Mouse (Mus musculus): Measurements from ENCODE around the gene Tapt1.

Gene Tapt1

DNA sequence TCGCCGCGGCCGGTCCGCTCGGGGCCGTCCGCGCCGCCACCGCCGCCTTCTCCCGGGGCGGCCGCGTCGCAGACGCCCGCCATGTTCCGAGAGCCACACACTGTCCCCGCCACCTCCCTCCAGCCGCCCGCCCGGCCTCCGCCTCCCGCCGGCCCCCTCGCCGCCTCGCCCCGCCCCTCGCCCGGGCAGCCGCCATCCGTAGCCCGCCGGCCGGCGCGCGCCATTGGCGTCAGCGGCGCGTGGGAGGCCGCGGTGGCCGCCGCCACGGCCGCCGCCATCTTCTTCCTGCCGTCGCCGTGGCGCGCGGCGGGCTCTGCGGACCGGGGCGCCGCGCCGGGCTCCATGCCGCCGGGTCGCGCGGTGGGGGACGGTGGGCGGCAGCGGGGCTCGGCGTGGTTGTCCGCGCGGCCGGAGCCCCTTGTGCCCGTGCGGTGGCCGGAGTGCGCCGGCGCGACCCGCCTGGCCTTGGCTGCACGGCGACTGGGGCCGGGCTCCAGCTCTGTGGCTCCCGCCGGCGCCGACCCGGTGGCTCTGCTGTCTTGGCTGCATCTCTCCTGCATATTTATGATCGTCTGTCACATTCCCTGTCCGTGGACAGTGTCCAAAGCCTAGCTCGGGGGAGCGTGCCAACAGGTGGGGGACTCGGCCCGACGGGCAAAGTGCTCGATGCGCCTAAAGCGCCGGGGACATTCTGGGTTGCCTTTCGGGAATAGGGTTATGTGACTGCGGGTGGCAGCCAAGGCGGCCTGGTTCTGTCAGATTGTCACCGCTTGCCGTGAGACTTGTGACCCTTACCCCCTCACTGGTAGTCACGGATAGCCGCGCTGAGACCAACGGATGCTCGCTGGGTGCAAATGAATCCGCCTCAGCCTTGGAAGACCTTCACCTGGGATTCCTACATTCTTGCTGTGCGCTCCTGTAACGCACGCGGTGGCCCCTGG is at the start of gene Tapt1:
Gene Tapt1, minus strand, starts transcription at position 106 of the 941 bp plus-strand sequence.
- DNase-seq (ENCODE audit: low read depth, low spot score) = peak; percentile 91

DNA sequence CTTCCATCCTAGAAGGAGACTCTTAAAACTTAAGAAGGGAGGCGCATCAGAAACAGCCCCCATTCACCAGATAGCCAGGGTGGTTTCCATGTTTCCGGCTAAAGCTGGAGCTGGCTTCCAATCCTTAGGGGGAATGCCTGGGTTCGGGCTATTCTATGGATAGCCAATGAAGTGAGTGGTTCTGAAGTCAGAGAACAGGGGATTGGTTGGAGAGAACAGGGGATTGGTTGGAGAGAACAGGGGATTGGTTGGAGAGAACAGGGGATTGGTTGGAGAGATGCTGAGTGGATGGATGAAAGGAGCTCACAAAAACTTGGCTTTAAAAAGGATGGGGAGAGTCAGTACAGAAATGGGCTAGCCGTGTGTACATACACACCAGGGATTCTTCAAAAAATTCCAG is 45.1 kb upstream of the Tapt1 start:
- no peak for DNase-seq (ENCODE audit: low read depth, low spot score)

DNA sequence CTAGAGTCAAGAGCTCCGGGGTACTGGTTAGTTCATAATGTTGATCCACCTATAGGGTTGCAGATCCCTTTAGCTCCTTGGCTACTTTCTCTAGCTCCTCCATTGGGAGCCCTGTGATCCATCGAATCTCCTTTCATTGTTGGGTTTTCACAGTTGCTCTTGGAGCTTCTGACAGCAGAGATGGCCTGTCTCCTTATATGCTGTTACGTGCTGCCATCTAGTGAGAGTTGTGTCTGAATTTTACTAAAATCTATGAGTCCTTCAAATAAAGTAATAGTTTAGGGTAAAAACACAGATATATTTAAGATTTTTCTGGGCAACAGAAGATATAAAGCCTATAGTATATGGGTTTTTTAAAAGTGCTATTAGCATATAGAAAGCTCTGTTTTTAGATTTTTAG is 42.1 kb upstream of the Tapt1 start:
- DNase-seq (ENCODE audit: low read depth, low spot score) = peak; percentile 60

- DNase-seq (ENCODE audit: low read depth, low spot score) = no peak
Measured at GRCm38 (mm10) chr5:44261691-44262090, 35.3 kb upstream of the Tapt1 start.

- DNase-seq (ENCODE audit: low read depth, low spot score) = no peak
Measured at GRCm38 (mm10) chr5:44261172-44261571, 34.7 kb upstream of the Tapt1 start.

GRCm38 (mm10) chr5:44259678-44260077 is 33.3 kb upstream of the Tapt1 start:
- no peak for DNase-seq (ENCODE audit: low read depth, low spot score)

DNA sequence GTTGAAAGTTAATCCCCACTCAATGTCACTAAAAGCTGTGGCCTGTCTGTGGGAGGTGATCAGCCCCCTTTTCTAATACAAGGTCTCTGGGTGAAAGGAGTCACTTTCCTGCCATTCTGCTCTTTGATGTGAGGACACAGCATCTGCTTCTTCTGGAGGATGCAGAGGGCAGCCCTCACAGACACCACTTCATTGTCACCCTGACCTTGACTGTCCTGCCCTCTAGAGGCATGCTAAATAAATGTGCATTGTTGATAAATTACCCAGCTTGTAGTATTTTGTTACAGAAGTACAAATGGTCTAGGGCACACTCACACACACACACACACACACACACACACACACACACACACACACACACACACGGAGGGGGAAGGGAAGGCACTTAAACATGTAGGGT is 31.7 kb upstream of the Tapt1 start:
- DNase-seq (ENCODE audit: low read depth, low spot score) = peak; percentile 68

DNA sequence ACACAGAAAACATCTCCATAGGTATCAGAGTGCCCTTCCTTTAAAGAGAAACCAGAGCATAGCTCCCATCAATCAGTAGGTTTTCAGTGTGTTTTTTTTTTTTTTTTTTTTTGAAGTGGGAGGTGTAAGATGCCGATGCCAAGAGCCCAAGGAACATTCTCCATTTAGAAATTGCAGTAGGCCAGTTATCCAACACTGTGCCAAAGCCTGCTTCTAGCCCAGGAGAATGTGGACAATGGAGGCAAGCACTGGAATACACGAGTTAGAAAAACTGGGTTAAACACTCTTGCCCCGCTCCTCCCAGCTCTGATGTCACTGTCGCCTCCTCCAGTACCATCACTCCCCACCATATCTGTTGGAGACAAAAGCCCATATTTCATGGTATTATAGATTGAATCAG is 31.0 kb upstream of the Tapt1 start:
- DNase-seq (ENCODE audit: low read depth, low spot score) = no peak

DNA sequence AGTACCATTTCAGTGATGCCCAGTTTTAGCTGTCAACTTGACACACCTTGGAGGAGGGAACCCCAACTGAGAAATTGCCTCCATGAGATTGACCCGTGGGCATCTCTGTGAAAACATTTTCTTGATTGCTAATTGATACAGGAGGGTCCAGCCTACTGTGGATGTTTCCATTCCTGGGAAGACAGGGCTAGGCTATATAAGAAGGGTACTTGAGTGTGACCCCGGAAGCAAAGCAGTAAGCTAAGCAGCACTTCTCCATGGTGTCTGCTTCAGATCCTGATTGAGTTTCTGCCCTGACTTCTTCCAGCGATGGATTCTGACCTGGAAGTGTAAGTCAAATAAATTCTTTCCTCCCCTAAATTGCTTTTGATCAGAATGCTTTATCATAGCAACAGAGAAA is 30.1 kb upstream of the Tapt1 start:
- DNase-seq (ENCODE audit: low read depth, low spot score) = no peak

- no peak for DNase-seq (ENCODE audit: low read depth, low spot score)
Measured at GRCm38 (mm10) chr5:44255756-44256398, 29.5 kb upstream of the Tapt1 start.

DNA sequence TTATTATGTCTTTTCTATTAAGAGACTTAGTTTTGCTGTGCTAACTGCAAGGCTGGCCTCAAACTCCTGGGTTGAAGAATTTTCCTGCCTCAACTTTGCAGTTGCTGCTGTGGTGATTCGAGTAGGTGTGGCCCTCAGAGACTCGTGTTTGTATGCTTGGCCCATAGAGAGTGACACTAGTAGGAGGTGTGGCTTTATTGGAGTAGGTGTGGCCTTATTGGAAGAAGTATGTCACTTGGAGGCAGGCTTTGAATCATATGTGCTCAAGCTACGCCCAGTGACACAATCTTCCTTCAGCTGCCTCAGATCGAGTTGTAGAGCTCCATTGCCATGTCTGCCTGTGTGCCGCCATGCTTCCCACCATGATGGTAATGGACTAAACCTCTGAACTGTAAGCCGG is 27.0 kb upstream of the Tapt1 start:
- DNase-seq (ENCODE audit: low read depth, low spot score) = no peak

DNA sequence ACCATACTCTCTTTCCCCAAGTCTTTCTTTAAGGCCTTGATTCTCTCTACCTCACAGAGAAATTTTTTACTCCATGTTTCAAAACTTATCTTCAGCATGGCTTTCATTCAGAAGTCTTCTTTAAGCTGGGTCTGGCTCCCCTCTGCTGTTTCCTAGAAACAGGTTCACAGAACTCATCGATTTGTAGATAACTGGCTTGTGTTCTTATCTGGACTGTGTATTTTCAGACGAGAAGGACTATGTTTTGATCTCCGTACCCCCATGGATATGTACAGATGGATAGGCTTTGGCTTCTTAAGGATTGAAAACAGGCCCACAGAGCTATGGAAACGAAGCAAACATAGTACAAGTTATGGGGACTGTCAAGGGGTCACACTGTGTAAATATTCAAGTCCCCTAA is 26.0 kb upstream of the Tapt1 start:
- no peak for DNase-seq (ENCODE audit: low read depth, low spot score)

DNA sequence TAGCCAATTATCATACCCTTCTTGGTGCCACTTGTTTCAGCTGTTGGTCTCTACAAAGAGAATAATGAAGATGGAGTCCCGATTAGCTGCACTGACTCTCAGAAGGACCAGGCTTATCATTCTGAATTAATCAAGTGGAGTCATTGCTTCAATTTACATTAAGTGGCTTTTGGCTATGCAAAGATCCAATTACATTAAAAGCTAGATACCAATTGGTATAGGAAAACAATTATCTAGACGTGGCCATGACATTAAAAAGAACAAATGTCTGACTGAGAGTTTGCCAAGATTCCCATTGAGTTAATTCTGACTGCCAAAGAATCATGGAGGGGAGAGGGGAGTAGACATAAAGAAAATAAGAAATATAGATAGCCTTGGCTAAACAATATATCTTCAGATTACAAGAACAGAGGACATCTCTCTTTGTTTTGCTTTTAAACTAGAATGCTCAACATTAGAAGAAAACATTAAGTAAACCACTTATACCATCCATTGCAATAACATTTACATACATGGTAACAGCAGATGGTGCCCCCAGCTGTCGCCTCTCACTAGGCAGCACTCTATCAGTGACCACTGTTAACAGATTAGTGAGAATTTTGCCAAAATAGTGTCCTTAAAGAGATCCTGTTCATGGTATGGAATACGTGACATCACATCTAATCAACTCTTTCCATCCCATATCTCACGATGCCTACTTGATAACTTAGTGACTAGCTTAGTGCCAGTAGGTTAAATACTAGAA is 24.0 kb upstream of the Tapt1 start:
- no peak for DNase-seq (ENCODE audit: low read depth, low spot score)

DNA sequence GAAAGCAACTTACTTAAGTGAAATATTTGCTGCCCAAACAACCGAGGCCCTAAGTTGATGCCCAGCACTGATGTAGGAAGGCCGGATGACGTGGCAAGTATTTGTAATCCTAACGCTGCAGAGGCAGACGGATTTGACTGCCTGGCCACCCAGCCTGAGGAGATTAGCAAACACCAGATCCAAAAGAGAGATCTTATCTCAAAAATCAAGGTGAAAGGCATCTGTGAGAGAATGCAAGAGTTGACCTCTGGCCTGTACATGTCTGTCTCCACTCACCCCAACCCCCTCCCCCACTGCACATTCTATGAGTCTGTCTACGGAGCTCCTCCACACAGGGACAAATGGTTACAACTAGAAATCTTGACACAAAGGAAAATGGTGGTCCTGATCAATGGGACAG is 22.9 kb upstream of the Tapt1 start:
- no peak for DNase-seq (ENCODE audit: low read depth, low spot score)

DNA sequence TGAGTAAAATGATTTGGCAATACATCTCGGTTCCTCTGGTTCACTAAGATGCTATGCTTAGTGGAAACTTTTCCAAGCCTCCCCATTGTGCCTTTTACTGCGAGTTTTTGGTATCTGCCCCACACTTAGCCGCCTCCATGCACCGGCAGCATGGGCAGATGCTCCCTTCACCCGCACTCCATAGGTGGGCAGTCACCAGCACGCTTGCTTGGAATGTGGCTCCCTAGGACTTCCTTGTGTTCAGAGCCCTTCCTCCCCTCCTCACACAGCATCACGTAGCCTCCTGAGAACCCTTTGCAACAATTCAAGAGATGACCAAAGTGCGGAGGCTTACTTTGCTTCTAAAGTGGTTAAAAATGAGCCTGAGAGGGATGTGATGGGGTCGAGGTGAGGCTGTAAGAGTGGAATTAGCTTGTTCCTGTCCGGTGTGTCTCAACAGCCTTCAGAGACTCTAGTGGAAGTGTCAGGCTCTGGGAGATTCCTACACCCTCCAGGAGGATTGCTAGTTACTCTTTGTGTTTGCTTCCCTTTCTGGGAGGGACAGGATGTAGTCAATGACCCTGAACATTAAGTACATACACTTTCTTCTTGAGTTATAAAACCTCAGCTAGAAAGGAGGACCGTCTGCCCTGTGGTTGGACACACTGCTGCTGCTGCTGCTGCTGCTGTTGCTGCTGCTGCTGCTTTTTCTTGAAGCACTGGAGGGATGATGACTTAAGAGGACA is 20.2 kb upstream of the Tapt1 start:
- DNase-seq (ENCODE audit: low read depth, low spot score) = no peak

GRCm38 (mm10) chr5:44244894-44245423 is 18.5 kb upstream of the Tapt1 start:
- DNase-seq (ENCODE audit: low read depth, low spot score) = no peak

- DNase-seq (ENCODE audit: low read depth, low spot score) = no peak
Measured at GRCm38 (mm10) chr5:44242828-44243227, 16.4 kb upstream of the Tapt1 start.

DNA sequence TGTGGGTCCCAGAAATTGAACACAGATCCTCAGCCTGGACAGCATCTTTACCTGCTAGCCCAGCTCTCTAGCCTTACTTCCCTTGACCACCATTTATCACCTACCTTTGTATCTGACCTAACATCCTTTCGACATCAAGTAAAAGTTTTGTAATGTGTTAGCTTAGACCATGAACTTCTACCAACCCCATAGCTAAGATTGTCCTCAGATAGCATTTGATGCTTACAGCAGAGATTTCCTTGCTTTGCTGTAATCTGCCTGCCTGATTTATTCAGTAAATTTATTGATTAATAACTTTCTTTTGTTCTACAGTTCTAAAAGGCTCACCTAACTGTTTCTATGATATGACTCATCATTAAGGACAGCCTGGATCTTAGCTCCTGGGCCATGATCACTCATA is 15.3 kb upstream of the Tapt1 start:
- no peak for DNase-seq (ENCODE audit: low read depth, low spot score)

- peak; percentile 53 for DNase-seq (ENCODE audit: low read depth, low spot score)
Measured at GRCm38 (mm10) chr5:44239187-44240136, 13.0 kb upstream of the Tapt1 start.

- DNase-seq (ENCODE audit: low read depth, low spot score) = no peak
Measured at GRCm38 (mm10) chr5:44238201-44238600, 11.8 kb upstream of the Tapt1 start.

All from CD4-positive, CD25-positive, alpha-beta regulatory T cell, adult 2 months (primary cell).